8 mouse cellular contexts compared by ENCODE assay signal in the genomic region with DNA sequence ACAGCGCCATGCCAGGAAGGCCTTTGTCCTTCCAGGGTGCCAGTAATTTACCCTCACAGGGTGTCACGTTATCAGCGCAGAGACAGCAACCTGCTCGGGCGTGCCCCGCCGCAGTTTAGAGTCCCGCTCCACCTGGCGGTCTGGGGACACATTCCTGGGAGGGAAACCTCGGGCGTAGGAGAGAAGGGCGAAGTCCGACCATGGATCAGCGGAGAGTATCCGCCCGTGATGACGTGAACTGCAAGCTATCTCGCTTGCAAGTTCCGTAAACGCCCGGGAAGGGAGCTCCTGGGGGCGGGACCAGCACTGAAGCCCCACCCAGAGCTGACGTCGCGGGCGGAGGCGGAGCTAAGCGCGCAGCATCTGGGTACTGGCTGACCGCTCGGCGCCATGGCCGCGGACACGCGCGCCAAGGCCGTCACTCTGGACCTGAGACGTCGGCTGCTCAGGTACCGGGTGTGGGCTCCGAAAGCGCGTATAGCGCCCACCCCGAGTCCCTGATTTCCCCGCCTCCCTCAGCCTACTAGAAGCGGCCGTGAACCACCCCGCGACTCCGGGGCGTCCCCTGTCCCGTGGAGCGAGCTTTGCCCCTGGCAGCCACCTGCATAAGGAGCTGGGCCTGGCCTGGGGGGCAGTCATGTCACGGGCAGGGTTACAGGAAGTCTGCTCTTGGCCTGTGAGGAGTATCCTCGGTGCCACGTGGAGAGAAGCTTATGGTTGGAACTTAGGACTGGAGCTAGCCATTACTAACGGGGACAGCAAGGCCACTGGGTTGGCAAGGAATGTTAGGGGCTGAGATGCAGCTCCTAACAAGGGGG. TPM values are rescaled to one million over a fixed set of nuclear protein-coding genes. Genes with fewer than 3 reads are reported as not detected.
A peak's percentile ranks its signal among the peaks of the same experiment; 100 is the strongest.
DNase-seq lines count a peak whose midpoint lies in the region; ATAC-seq lines count a peak whose summit lies in the region.

A gene (plus strand): TSS at position 327 of the 818 bp plus-strand sequence.

- DNase-seq in adrenal gland, adult (ENCODE audit: inconsistent age in 2 of 2, low spot score in 1 of 2), result peak; percentile 98 to 99
- peak; percentile 97 for DNase-seq in embryo, embryonic 10.5 days (ENCODE audit: low spot score)
- peak; percentile 96 for DNase-seq in gastrocnemius, postnatal 14 days
- DNase-seq in left cerebral cortex, postnatal 10 days (ENCODE audit: extremely low spot score in 1 of 2, low spot score in 2 of 2), result peak; percentile 91 to 96
- peak; percentile 94 for DNase-seq in right cerebral cortex, postnatal 25 days
- peak; percentile 96 to 97 for DNase-seq in urinary bladder, postnatal 4 days (ENCODE audit: low spot score in 2 of 2)

- ATAC-seq in inflammation-experienced regulatory T-cells, adult 6 months, result peak; percentile 91
- ATAC-seq in megakaryocyte-erythroid progenitor cell, adult 5-6 weeks (replicated peaks; ENCODE audit: low FRiP score, low TSS enrichment, poor library complexity, severe bottlenecking), result peak; percentile 86

- intact Hi-C loops in gastrocnemius, postnatal 14 days (cut with DNase I; ENCODE audit: low total_unique reads), result no loop called here
- intact Hi-C loops in left cerebral cortex, postnatal 10 days (cut with DNase I), result loop anchor here (5.0 kb wide), 1 partner anchor 297 kb away; a partner anchor contains a TSS

RNA-seq across cellular contexts. Expression of the gene that starts here (rescaled TPM):
- total RNA-seq in gastrocnemius, postnatal 14 days (2021), result 10 to 100 TPM; 18.1 to 21.5 TPM
- 10 to 100 TPM; 25.2 to 33.5 (median 27.6) TPM for polyA plus RNA-seq in inflammation-experienced regulatory T-cells, adult 6 months (2017; shearing (Covaris generic))
- total RNA-seq in left cerebral cortex, postnatal 10 days (2021), result 1 to 10 TPM; 6.4 to 7.1 TPM
- total RNA-seq in megakaryocyte-erythroid progenitor cell, adult 5-6 weeks (2014; fragmentation: Nextera tagmentation), result 30.5 and 34.7 TPM in 2 replicates
- 8.8 and 19.9 TPM in 2 replicates for total RNA-seq in megakaryocyte-erythroid progenitor cell, adult 5-6 weeks (2017)

Comparison
In these comparisons a context has a peak if more than half of its experiments do, and no peak if none do; other contexts are left out.
1. Peak in every context shown above with its lines: DNase-seq and ATAC-seq.